18 mouse cellular contexts compared by ENCODE assay signal in genomic region chr11:32752595-32752885, GRCm38 (mm10).
DNase-seq lines count a peak whose midpoint lies in the region; ATAC-seq and TF ChIP-seq lines count a peak whose summit lies in the region.
"Had no signal": no experiment of that assay in that cellular context is flagged by ENCODE, and none has a peak within 500 bp of the region (broad histone marks: within the 10 kb centered on the region; RNA-seq: fewer than 3 reads in every experiment).

No protein-coding gene starts in this region.

- 52% methylated on average over 5 of the region's 5 CpGs for WGBS in lung, embryonic 14.5 days
- 84% methylated on average over 5 of the region's 5 CpGs for WGBS in limb, embryonic 15.5 days
- WGBS in liver, postnatal 0 days (ENCODE audit: insufficient replicate concordance) = 55% methylated on average over 5 of the region's 5 CpGs

- no peak for TF ChIP-seq EP300 in liver, postnatal 0 days (IDR thresholded peaks at IDR 0.05; ENCODE audit: low read depth)

- peak; percentile 63 for ATAC-seq in lung, embryonic 14.5 days (ENCODE audit: insufficient read depth)
- ATAC-seq in limb, embryonic 15.5 days (ENCODE audit: insufficient number of reproducible peaks, low FRiP score, low TSS enrichment, low read depth) = no peak
- 0 out of 2 replicates have a peak, but pooled peaks have one; percentile 25 for ATAC-seq in liver, postnatal 0 days
- no peak for ATAC-seq in erythroblast, adult 5-6 weeks (replicated peaks; ENCODE audit: low FRiP score, poor library complexity, severe bottlenecking)
- ATAC-seq: CD4-positive, CD25-positive, alpha-beta regulatory T cell, adult 4 months; midbrain, embryonic 13.5 days had no signal

- no peaks in the 10 kb centered on the region for H3K9me3 ChIP-seq in lung, embryonic 14.5 days (ENCODE audit: low read depth, low read length)
- no peaks in the 10 kb centered on the region for H3K9me3 ChIP-seq in limb, embryonic 15.5 days
- no peaks in the 10 kb centered on the region for H3K9me3 ChIP-seq in liver, postnatal 0 days (ENCODE audit: low read length)
- H3K9me3 ChIP-seq: heart, embryonic 13.5 days; hindbrain, embryonic 10.5 days; midbrain, embryonic 13.5 days had no signal

- no peak overlapping the region for H3K4me3 ChIP-seq in lung, embryonic 14.5 days (ENCODE audit: low read depth, low read length)
- no peak overlapping the region for H3K4me3 ChIP-seq in limb, embryonic 15.5 days
- H3K4me3 ChIP-seq in liver, postnatal 0 days (ENCODE audit: low read depth, low read length) = no peak overlapping the region
- H3K4me3 ChIP-seq: heart, embryonic 13.5 days; hindbrain, embryonic 10.5 days; midbrain, embryonic 13.5 days had no signal

- H3K36me3 ChIP-seq in lung, embryonic 14.5 days (ENCODE audit: insufficient read depth) = no peaks in the 10 kb centered on the region; the same call in 1 of the 2 replicates
- peaks cover 5% of the 10 kb centered on the region; the same call in 1 of the 2 replicates for H3K36me3 ChIP-seq in limb, embryonic 15.5 days
- no peaks in the 10 kb centered on the region; the same call in 1 of the 2 replicates for H3K36me3 ChIP-seq in liver, postnatal 0 days (replicated peaks; ENCODE audit: insufficient read depth, low read length)

- no peak overlapping the region for H3K27ac ChIP-seq in lung, embryonic 14.5 days (ENCODE audit: low read depth)
- H3K27ac ChIP-seq in limb, embryonic 15.5 days = peak overlapping the region; percentile 62
- H3K27ac ChIP-seq in liver, postnatal 0 days (ENCODE audit: low read depth) = no peak overlapping the region
- H3K27ac ChIP-seq: hindbrain, embryonic 10.5 days; midbrain, embryonic 13.5 days had no signal

- H3K27me3 ChIP-seq in lung, embryonic 14.5 days (ENCODE audit: insufficient read depth, low read length) = no peaks in the 10 kb centered on the region
- H3K27me3 ChIP-seq in limb, embryonic 15.5 days = no peaks in the 10 kb centered on the region
- H3K27me3 ChIP-seq in liver, postnatal 0 days (ENCODE audit: insufficient read depth, low read length) = no peaks in the 10 kb centered on the region
- H3K27me3 ChIP-seq: heart, embryonic 13.5 days; midbrain, embryonic 13.5 days had no signal

- peak; percentile 29 for DNase-seq in lung, embryonic 14.5 days
- DNase-seq in lung, postnatal 4 days = no peak
- peak; percentile 70 for DNase-seq in MEL-GATA-1-ER (ENCODE audit: extremely low read depth, low read depth)
- no peak for DNase-seq in liver, postnatal 0 days
- DNase-seq in urinary bladder, postnatal 14 days (ENCODE audit: low spot score) = no peak
- DNase-seq: adrenal gland, adult 8-10 months; cerebellum, adult 11 months; cerebellum, postnatal 25 days; kidney, postnatal 25 days; layer of hippocampus, adult 9-11 months; lung, postnatal 10 days; thymus, postnatal 14 days had no signal

- H3K4me2 ChIP-seq in lung, embryonic 14.5 days = no peak overlapping the region
- H3K4me2 ChIP-seq in limb, embryonic 15.5 days = no peak overlapping the region
- no peak overlapping the region for H3K4me2 ChIP-seq in liver, postnatal 0 days (ENCODE audit: low read depth, low read length)
- H3K4me2 ChIP-seq: heart, embryonic 13.5 days; midbrain, embryonic 13.5 days had no signal

- no peak for TF ChIP-seq CTCF in lung, embryonic 14.5 days (IDR thresholded peaks at IDR 0.05; ENCODE audit: low read depth)
- TF ChIP-seq CTCF in liver, postnatal 0 days (IDR thresholded peaks at IDR 0.05; ENCODE audit: low read depth) = no peak

- H3K9ac ChIP-seq in lung, embryonic 14.5 days = no peak overlapping the region
- no peak overlapping the region for H3K9ac ChIP-seq in limb, embryonic 15.5 days
- no peak overlapping the region for H3K9ac ChIP-seq in liver, postnatal 0 days (replicated peaks)
- H3K9ac ChIP-seq: heart, embryonic 13.5 days; midbrain, embryonic 13.5 days had no signal

- 0 out of 2 replicates have a peak, but pooled peaks cover 5% of the 10 kb centered on the region for H3K4me1 ChIP-seq in lung, embryonic 14.5 days (ENCODE audit: insufficient read depth)
- peaks cover 16% of the 10 kb centered on the region for H3K4me1 ChIP-seq in limb, embryonic 15.5 days
- H3K4me1 ChIP-seq in liver, postnatal 0 days (ENCODE audit: insufficient read depth) = no peaks in the 10 kb centered on the region
- H3K4me1 ChIP-seq: hindbrain, embryonic 10.5 days; midbrain, embryonic 13.5 days had no signal

Comparison
In these comparisons a context has a peak if more than half of its experiments do, and no peak if none do; other contexts are left out.
1. DNase-seq: peak in lung, embryonic 14.5 days (single experiment) and MEL-GATA-1-ER (single experiment); none in lung, postnatal 4 days (0 of 2), liver, postnatal 0 days (single experiment) and urinary bladder, postnatal 14 days (single experiment).
2. ATAC-seq: peak in lung, embryonic 14.5 days (single experiment) and liver, postnatal 0 days (single experiment); none in limb, embryonic 15.5 days (single experiment) and erythroblast, adult 5-6 weeks (single experiment).